Mouse (Mus musculus) olfactory bulb, adult 2 months (tissue): ENCODE results near the gene Marveld1.

Experiments used
- CTCF ChIP-seq: fragments of 200-500 bp; IDR thresholded peaks from 2 replicates; pipeline ENCODE4 v1.5.1; 2012; ENCODE audit warnings: low read depth, mild to moderate bottlenecking, low read length, moderate library complexity; ENCODE audit not compliant: insufficient read depth
- POLR2A ChIP-seq: fragments of 200-500 bp; IDR thresholded peaks from 2 replicates; pipeline ENCODE4 v1.6.1; 2012; ENCODE audit warnings: mild to moderate bottlenecking, low read depth, low read length, moderate library complexity; ENCODE audit not compliant: insufficient read depth

GRCm38 (mm10) chr19:42182673-42183072 is 35.5 kb downstream of the Marveld1 start:
- TF ChIP-seq CTCF (peak; percentile 45; the same call in 1 of the 2 replicates), POLR2A (no peak)
